Mouse (Mus musculus): Measurements from ENCODE around the gene Rnf5. TPM values are rescaled to one million over a fixed set of nuclear protein-coding genes. Genes with fewer than 3 reads are reported as not detected.

Gene Rnf5
- 8.6 to 21.8 TPM (median 14.6 TPM) in 3 replicates for total RNA-seq (2017)

DNA sequence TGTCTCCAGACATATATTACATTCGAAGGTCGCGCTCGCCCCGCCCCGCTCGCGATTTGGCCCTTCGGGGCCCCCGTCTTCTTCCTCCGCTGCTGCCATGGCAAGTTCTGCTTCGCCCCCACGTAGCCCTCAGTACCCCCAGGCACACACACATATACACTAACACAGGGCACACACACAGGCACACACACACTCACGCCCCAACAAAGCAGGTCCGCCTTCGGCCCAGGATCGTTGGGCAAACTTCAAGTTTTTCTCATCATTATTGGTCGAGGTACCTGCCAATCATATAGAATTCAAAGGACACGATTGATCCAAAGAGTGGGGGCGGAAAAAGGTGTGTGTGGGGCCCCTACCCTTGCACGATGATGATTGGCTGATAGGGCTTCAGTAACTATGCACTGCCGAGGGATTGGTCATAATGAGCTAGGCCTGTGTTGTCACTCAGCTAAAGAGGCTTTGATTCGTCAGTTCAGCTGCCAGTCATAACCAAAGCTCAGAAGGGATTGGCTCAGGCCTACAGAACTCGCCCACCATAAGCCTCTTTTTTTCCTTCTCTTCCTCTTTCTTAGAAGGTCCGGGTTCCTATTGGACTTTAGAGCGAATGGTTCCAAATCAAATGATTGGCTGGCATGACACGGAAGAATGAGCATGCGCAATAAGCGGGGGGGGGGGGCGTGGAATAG is at the start of gene Rnf5:
Rnf5 (minus strand) TSS at position 316 of the 686 bp plus-strand sequence.
- ATAC-seq (replicated peaks; ENCODE audit: insufficient number of reproducible peaks, low FRiP score, low TSS enrichment, poor library complexity, severe bottlenecking): peak; percentile 74

DNA sequence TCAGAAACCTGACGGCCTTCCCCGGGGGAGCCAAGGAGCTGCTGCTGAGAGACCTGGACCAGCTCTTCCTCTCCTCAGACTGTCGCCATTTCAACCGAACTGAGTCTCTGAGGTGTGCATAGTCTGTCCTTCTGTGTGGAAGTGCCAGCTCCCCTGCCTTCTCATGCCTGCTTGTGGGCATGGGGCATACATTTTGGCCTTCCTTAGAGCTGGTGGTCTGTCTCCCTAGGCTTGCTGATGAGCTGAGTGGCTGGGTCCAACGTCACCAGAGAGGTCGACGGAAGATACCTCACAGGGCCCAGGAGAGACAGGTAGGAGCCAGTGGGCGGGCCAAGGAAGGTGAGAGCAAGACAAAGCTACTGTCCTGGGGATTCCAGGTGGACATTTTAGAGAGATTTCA is 49.5 kb upstream of the Rnf5 start:
- no peak for ATAC-seq (replicated peaks; ENCODE audit: insufficient number of reproducible peaks, low FRiP score, low TSS enrichment, poor library complexity, severe bottlenecking)

DNA sequence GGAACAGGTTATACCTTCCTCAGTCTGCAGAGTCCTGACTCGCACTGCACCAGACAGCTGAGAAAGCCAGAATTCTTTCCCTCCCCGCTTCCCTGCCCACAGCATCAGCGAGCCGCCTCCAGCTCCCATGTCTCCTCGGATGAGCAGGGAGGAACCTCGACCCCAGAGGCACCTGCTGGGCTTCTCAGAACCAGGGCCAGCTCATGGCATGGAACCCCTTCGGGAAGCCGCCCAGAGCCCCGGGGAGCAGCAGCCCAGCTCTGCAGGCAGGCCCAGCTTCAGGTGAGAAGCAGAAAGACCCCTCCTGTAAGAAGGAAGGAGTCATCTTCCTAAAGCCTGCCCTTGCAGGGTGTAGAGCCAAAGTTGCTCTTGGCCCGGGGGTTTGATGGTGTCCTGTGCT is 49.1 kb upstream of the Rnf5 start:
- ATAC-seq (replicated peaks; ENCODE audit: insufficient number of reproducible peaks, low FRiP score, low TSS enrichment, poor library complexity, severe bottlenecking): no peak

DNA sequence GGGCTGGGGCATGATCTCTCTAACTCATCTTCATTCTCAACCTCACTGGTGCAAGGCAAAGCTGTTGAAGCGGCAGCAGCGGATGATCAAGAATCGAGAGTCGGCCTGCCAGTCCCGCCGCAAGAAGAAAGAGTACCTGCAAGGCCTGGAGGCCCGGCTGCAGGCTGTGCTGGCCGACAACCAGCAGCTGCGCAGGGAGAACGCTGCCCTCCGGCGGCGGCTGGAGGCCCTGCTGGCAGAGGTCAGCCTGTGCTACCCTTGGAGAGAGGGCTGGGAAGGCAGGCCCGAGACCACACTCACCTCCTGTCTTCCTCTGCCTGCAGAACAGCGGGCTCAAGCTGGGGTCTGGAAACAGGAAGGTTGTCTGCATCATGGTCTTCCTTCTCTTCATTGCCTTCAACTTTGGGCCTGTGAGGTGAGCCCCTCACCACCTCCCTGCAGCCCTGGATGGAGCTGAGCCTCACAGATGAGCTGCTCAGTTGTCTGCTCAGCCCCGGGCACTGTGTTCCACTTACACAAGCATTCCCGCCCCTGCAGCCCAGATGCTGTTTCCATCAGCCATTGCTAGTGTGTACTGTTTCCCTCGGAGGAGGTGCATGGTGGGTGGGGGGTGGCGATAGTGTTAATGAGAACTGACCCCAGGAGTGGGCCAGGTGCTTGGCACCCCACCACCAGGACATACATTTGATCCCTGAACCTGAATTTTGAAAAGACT is 48.2 kb upstream of the Rnf5 start:
- ATAC-seq (replicated peaks; ENCODE audit: insufficient number of reproducible peaks, low FRiP score, low TSS enrichment, poor library complexity, severe bottlenecking): no peak

DNA sequence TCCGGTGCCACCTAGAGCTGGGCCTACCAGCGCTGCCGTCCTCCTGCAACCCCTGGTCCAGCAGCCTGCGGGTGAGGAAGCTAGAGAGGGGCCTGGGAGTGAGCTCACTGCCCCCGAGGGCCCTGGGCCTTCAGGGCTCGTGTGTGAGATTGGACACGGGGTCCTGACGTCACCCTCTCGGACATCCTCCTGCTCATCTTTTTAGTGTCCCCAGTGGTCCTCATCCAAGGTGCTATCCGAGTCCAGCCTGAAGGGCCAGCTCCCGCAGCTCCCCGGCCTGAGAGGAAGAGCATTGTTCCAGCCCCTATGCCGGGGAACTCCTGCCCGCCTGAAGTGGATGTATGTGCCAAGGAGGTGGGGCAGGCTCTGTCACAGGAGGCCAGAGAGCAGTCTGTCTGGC is 47.3 kb upstream of the Rnf5 start:
- ATAC-seq (replicated peaks; ENCODE audit: insufficient number of reproducible peaks, low FRiP score, low TSS enrichment, poor library complexity, severe bottlenecking): no peak

DNA sequence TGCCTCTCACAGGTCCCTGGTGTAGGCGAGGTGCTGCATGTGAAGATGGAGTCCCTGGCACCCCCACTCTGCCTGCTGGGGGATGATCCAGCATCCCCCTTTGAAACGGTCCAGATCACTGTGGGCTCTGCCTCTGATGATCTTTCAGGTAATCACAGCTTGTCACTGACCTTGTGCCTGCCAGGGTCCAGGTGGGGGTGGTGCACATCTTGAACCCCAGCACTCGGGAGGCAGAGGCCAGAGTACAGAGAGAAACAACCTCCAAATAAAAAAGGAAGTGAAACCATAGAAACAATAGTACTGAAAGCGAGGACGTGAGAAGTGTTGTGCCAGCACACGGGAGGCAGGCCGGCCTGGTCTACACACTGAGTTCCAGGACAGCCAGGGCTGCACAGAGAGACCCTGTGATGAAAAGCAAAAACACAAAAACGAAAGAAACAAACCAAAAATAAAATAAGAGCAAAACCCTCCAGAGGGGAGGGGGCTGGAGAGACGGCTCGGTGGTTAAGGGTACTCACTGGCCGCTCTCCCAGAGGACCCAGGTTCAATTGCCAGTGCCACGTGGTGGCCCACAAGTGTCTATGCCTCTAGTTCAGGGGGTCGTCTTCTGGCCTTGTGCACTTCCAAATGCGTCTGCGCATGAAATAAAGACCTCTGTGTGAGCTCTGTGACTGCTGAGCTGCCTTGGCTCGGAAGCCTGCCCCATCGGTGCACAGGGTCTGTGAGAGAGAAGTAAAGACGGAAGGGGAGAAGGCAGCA is 45.8 kb upstream of the Rnf5 start:
- 0 out of 2 replicates have a peak, but pooled peaks have one; percentile 10 for ATAC-seq (replicated peaks; ENCODE audit: insufficient number of reproducible peaks, low FRiP score, low TSS enrichment, poor library complexity, severe bottlenecking)

DNA sequence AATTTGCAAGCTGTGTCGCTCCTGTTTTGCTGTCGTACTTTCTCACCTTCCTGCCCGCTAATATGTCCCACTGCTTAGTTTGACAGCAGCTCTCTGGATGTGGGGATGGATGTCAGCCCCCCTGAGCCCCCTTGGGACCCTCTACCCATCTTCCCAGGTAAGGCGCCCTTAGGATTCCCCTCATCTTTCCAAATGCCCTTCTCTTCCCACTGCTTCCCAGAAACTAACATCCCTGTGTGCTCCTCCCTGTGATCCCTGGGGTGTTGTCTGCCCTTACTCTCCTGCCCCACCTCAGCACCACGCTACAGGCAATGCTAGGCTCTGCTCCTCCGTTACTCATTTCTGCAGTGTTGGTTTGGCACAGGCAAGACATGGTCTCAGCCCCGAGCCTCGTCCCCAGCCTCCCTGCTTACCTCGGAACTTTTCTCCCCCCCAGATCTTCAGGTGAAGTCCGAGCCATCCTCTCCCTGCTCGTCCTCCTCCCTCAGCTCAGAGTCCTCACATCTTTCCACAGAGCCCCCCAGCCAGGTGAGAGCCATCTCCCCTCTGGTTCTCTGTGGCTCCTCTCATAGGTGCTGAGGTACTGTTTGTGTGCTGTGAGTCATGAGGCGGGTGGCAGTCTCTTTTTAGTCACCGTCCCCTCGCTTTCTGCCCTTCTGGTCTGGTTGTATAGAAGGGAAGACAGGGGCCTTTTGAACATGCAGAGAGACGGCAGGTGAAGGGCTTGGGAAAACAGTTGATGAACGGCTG is 44.8 kb upstream of the Rnf5 start:
- ATAC-seq (replicated peaks; ENCODE audit: insufficient number of reproducible peaks, low FRiP score, low TSS enrichment, poor library complexity, severe bottlenecking): no peak

DNA sequence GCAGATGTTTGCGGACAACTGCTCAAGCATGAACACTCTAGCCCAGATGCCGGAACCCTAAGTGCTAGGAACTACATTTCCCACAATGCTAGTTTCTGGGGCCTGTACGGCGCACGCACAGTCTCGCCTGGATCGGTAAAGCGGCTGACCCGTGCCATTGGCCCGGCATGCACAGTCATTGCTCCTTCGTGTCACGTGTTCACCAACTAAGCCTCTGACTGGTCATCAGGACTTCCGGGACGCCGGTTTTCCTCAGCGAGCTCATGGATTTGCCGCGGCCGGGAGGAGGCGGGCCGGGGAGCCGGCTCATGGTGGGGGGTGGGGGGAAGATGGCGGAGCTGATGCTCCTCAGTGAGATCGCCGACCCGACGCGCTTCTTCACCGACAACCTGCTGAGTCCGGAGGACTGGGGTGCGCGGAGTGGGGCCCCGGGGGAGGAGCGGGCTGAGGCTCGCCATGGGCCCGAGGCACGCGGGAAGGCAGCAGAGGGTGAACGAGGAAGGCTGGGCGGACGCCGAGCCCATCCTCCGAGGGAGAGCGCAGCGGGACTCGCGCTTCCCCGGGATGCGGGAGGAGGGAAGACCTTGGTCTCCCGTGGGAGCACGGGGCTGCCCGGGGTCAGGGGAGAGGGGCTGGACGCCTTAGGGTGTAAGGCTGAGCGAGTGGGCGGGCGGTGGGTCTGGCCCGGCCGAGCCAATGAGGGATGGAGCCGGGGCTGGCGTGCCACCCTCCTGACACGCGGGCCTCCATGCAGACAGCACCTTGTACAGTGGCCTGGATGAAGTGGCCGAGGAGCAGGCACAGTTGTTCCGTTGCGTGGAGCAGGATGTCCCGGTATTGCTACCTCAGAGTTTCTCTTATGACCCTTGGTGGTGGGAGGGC is 43.7 kb upstream of the Rnf5 start, which contains the start of gene Atf6b:
Atf6b (plus strand) TSS at position 241 of the 882 bp plus-strand sequence.
- ATAC-seq (replicated peaks; ENCODE audit: insufficient number of reproducible peaks, low FRiP score, low TSS enrichment, poor library complexity, severe bottlenecking): peak; percentile 92

DNA sequence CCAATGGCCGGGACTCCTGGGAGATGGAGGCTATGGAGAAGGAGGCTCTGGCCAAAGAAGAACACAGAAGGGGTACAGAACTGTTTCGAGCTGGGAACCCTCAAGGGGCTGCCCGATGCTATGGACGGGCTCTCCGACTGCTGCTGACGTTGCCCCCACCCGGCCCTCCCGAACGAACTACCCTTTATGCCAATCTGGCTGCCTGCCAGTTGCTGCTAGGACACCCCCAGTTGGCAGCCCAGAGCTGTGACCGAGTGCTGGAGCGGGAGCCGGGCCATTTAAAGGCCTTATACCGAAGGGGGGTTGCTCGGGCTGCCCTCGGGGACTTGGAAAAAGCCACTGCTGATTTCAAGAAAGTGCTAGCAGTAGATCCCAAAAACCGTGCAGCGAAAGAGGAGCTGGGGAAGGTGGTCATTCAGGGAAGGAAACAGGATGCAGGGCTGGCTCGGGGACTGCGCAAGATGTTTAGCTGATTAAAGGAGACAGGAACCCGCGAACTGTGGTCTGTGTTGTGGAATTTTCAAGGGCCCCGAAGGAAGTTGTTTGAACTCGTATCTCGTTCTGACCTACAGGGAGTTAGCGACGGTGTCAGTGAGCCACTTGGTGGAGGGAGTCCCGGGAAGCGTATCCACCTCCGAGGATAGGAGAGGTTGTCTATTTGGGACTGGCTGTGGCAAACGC is 42.5 kb upstream of the Rnf5 start:
- ATAC-seq (replicated peaks; ENCODE audit: insufficient number of reproducible peaks, low FRiP score, low TSS enrichment, poor library complexity, severe bottlenecking): no peak

DNA sequence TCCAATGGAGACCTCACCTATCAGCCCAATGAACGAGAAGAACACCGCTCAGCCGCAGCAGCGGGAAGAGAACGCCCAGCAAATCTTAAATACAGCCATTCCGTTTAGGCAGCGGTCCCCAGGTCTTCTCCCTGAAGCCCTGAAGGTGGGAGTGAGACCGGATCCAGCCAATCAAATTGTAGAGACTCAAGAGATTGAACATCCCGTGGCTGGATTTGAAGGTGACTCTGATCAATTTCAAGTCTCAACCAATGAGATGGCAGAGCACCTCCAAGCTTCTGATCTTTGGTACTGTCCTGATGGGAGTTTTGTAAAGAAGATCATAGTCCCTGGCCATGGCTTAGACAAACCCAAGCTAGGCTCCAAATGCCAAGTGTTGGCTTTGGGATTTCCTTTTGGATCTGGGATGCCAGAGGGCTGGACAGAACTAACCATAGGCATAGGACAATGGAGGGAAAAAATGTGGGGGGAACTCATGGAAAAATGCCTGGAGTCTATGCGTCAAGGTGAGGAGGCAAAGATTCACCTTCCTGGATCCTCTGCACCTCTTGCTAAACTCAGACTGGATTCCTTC is 41.9 kb upstream of the Rnf5 start:
- no peak for ATAC-seq (replicated peaks; ENCODE audit: insufficient number of reproducible peaks, low FRiP score, low TSS enrichment, poor library complexity, severe bottlenecking)

DNA sequence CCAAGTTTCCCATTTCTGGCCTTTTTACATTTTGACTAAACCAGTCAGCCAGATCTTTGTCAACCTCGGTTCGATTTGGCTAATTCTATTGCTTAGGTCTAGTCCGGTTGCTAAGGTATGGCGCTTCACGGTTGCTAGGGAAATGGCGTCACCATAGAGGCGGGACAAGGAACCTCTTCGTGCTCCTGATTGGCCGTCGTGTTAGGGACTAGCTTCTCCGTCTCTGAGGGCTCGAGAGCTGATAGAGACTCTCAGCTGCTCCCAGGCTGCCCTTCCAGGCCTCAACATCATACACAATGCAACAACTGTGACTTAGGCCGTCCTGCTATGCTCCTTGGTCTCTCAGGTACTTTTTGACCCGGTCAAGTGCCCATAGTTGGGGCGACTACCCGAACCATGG is 41.1 kb upstream of the Rnf5 start, which contains the start of gene Fkbpl:
Fkbpl (plus strand) TSS at position 157 of the 400 bp plus-strand sequence.
- ATAC-seq (replicated peaks; ENCODE audit: insufficient number of reproducible peaks, low FRiP score, low TSS enrichment, poor library complexity, severe bottlenecking): peak; percentile 79

DNA sequence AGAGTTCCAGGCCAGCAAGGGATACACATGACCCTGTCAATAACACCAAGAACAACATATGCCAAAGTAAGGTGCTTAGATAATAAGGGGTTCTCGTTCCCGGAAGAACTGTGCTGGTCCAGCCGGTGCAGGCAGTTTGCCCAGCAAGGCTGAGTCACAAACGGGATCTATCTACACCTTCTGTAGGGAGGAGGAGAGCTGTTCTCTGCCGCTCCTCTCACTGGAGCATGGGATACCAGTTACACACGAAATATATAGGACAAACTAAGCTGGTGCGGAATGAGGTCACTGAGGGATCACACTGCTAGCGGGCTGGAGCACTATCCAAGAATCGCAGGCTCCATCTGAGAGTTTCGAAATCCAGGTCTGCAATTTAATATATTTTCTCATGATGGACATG is 40.5 kb upstream of the Rnf5 start:
- no peak for ATAC-seq (replicated peaks; ENCODE audit: insufficient number of reproducible peaks, low FRiP score, low TSS enrichment, poor library complexity, severe bottlenecking)

DNA sequence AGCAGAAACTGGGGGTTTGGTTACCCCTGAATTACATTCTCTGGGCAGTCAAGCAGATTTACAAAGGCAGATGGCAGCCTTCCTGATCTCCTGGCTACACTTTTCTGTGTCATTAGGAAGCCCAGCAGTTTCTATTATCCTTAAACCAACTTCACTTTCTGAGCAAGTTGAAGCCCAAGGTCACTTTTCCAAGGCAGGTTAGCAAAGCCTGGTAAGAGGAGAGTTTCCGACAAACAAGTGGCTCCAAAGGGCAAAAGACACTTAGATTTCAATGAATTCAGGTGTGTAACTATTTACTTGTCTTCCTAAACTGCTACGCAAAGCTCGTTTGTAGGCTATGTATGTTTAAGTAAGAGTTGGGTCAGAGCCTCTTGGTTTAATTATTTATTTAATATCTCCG is 39.9 kb upstream of the Rnf5 start:
- no peak for ATAC-seq (replicated peaks; ENCODE audit: insufficient number of reproducible peaks, low FRiP score, low TSS enrichment, poor library complexity, severe bottlenecking)

DNA sequence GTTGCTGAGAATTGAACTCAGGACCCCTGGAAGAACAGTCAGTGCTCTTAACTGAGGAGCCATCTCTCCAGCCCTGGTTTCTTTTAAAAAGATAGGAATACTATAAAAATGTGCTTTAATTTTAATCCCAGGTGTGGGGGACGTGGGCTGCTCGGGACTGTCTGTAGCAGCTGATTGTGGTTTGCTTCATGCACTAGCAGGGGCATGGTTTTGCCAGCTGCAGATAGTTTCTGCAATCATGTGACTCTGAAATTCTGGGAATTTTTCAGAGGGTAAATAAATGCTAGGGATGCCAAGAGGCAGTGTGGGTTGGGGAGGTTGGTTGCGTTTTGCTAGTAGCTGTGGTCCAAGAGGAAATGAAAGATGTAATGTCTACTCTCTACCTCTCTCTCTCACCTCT is 38.5 kb upstream of the Rnf5 start:
- no peak for ATAC-seq (replicated peaks; ENCODE audit: insufficient number of reproducible peaks, low FRiP score, low TSS enrichment, poor library complexity, severe bottlenecking)

DNA sequence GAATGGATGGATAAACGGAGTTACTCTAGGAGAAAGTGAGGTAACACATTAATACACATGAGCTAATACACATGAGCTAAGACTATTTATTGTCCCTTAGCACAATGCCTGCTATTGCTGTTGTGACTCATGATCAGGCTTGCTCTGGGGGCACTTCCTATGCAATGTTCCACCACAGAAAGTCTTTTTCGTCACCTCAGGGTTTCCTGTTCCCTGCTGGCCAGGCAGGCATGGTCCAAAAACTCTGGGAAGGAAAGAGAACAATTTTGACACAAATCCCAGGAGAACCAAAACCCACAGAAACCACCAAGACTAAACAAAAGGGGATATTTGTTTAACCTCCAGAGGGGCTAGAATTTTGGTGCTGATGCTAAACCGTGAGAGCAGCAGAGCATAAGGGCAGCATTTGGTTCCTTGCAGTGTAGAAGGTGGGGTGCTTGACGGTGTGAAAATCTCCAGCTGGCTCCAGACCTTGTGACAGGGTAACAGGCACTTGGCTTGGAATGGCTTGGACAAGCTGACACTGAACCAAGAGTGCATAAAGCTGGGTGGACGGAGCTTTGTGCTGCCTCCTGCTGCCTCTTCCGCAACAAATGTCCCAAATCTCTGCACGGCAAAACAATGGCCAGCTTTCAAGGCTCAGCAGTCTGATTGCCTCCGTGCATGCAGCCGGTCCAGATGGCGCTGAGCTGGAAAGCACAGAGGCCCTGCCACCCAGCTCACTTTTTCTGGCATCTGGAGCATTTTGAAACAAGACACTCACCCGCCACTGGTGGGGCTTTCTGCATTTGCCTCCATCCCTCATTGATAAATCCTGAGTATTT is 37.5 kb upstream of the Rnf5 start:
- no peak for ATAC-seq (replicated peaks; ENCODE audit: insufficient number of reproducible peaks, low FRiP score, low TSS enrichment, poor library complexity, severe bottlenecking)

DNA sequence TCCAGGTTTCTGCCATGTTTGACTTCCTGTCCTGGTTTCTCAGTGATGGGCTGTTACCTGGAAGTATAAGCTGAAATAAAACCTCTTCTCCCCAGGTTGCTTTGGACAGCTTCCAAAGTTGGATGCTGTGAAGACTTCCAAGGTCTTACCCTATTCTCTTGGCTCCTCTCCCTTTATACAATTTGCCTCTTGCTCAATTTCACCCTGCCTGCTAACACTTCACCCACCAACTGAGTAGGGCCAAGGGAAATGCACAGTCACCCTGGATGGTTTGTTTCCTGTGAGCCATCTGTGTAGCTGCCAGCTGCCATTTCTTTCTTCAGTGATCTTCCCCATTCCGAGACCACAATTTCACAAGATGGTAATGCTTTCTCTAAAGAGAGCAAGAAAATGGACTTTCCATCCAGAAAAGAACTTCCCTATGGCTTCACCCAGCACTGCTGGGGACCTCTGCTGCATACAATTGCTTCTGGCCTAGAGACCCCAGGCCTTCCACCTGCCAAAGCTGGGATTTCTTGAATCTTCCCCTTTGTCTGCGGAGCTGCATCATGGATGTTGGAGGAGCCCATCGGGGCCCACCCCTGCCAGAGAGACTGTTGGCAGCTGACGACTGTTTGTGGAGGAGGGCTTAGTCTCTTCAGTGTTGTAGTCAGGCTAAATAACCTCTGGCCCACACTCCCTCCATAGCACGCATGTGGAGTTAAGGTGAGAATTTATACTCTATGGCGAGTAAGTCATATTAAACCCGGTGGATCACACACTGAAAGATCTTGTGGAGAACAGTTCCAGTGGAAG is 36.2 kb upstream of the Rnf5 start:
- peak; percentile 90 for ATAC-seq (replicated peaks; ENCODE audit: insufficient number of reproducible peaks, low FRiP score, low TSS enrichment, poor library complexity, severe bottlenecking)

All from monocyte, adult 5-6 weeks (primary cell).